Mouse (Mus musculus): ENCODE measurements around the gene Pxdn.

Pxdn gene

DNA sequence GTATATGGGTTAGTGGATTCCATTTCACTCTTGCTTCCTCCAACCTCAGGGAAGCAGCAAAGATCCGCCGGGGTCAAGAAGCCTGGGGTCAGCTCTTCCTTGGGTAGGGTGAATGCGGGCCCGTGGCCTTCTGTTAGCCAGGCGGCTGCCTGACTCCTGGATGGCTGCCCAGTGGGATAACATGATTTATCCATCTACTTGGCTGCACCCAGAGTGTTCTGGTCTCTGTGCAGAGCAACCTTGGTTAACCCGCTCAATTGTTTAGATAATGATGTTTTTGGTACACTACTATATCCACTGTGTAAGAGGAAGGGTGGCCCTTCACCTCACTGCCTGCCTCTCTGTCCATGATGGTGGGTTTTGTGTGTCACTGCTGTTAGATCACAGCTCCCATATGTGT lies 14.7 kb downstream of the Pxdn start:
- no peak for DNase-seq (ENCODE audit: low spot score in 2 of 2)

DNA sequence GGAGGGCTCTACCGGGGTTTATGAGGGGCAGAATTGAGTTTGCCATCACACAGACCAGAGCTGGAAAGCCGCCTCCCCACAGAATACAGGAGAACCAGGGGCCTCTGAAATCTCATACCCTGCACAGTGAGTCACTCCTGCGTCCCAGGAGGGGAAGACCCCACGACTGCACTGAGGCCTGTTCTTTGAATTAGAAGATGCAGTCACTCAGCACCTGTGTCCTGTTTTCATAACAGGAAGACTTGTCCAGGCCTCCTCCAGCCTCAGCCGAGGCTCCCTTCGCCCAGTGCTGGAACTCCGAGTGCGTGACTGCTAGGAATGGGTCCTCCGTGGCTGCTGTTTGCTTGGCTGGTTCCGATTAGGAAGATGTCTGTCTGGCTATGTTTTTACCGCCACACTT lies 16.6 kb downstream of the Pxdn start:
- DNase-seq (ENCODE audit: low spot score in 2 of 2): no peak

- no peak for DNase-seq (ENCODE audit: low spot score in 2 of 2)
Observed at GRCm38 (mm10) chr12:29954464-29954863, 17.1 kb downstream of the Pxdn start.

GRCm38 (mm10) chr12:29956969-29957368 lies 19.6 kb downstream of the Pxdn start:
- no peak for DNase-seq (ENCODE audit: low spot score in 2 of 2)

GRCm38 (mm10) chr12:29958637-29959036 lies 21.2 kb downstream of the Pxdn start:
- no peak for DNase-seq (ENCODE audit: low spot score in 2 of 2)

GRCm38 (mm10) chr12:29961041-29961440 lies 23.6 kb downstream of the Pxdn start:
- no peak for DNase-seq (ENCODE audit: low spot score in 2 of 2)

GRCm38 (mm10) chr12:29965016-29965415 lies 27.6 kb downstream of the Pxdn start:
- no peak for DNase-seq (ENCODE audit: low spot score in 2 of 2)

DNA sequence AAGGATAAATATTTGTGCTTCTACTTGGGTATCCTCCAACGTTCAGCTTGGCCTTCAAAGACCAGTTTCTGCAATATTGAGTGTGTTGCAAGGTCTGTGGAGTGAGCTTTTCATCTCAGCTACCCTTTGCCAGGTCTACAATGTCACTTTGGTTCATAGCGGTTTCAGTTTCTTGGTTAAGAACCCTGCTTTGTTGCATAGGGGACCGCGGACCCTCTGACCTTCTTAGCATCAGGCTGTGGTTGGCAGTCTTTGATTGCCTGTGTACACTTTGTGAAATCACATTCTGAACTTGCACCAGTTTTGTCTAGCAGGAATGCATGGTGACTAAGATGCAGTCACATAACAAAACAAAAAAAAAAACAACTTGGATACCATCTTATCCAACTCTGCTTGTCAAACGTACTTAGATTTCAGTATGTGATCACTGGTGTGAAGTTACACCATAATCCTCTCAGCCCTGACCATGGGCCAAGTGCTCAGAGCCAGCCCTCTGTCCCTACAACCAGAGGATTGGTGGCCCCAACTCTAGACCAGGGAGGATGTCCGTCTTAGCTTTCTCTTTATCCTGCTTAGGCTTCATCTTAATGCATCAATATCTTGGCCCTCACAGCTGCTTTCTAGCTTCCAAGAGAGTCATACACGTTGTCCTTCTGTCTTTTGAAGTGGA lies 34.5 kb downstream of the Pxdn start:
- no peak for DNase-seq (ENCODE audit: low spot score in 2 of 2)

DNA sequence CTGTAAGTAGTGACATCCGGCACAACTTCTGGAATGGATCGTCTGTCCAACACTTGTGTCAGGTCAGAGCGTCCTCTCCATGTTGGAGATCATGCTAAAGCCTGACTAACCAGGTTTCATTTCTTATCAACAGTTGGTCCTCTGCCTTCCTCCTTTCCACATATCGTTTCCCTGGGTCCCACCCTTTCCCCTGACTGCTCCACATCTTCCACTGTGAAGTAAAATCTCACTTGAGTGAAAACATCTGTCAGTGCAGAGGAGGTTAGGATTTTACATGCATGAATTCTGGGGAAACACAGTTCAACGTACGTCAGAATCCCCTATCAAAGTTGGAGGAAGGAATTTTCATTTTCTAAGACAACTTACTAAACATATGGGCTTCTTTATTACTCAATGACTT lies 35.1 kb downstream of the Pxdn start:
- DNase-seq (ENCODE audit: low spot score in 2 of 2): no peak

GRCm38 (mm10) chr12:29980076-29980475 lies 42.7 kb downstream of the Pxdn start:
- no peak for DNase-seq (ENCODE audit: low spot score in 2 of 2)

GRCm38 (mm10) chr12:29981722-29982293 lies 44.4 kb downstream of the Pxdn start:
- no peak for DNase-seq (ENCODE audit: low spot score in 2 of 2)

GRCm38 (mm10) chr12:29983190-29983589 lies 45.8 kb downstream of the Pxdn start:
- no peak for DNase-seq (ENCODE audit: low spot score in 2 of 2)

- no peak for DNase-seq (ENCODE audit: low spot score in 2 of 2)
Observed at GRCm38 (mm10) chr12:29985126-29985525, 47.7 kb downstream of the Pxdn start.

DNA sequence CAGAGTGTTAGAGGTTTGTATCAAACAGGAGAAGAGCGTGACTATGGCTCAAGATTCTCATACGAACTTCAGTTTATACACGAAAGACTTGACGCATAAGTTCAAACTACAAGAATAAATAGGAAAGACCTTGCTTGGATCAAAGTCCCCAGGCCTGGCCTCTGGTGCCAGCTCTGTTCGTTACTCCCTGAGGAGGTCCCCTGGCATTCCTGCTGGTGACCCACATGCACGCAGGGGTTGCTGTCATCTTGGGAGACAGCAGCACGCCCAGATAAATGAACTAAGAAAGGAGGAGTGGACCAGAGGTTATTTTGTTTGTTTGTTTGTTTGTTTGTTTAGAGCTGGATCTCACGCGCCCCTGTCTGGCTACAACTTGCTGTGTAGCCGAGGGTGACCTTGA lies 48.8 kb downstream of the Pxdn start:
- no peak for DNase-seq (ENCODE audit: low spot score in 2 of 2)

DNA sequence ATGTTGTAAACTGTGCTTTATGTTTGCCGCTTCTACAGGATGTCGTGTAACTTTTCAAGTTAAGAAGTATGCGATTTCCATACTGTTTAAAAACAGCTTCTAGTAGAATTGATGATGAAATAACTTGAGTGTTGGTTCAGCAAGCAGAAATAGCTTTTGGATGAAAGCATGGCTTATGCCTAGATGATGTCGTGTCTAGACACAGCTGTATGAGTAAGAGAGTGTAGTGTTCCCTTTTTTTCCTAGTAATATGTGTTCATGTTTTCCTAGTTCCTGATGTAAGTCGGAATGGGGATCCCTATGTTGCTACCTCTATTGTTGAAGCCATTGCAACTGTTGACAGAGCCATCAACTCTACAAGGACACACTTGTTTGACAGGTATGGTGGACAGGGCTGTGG lies 61.5 kb downstream of the Pxdn start:
- no peak for DNase-seq (ENCODE audit: low spot score in 2 of 2)

- no peak for DNase-seq (ENCODE audit: low spot score in 2 of 2)
Observed at GRCm38 (mm10) chr12:30001951-30002350, 64.5 kb downstream of the Pxdn start.

GRCm38 (mm10) chr12:30003680-30004364 lies 66.4 kb downstream of the Pxdn start:
- no peak for DNase-seq (ENCODE audit: low spot score in 2 of 2)

- DNase-seq (ENCODE audit: low spot score in 2 of 2): no peak
Observed at GRCm38 (mm10) chr12:30004365-30004723, 66.9 kb downstream of the Pxdn start.

GRCm38 (mm10) chr12:30006586-30006985 lies 69.2 kb downstream of the Pxdn start:
- no peak for DNase-seq (ENCODE audit: low spot score in 2 of 2)

GRCm38 (mm10) chr12:30008741-30009140 lies 71.3 kb downstream of the Pxdn start:
- DNase-seq (ENCODE audit: low spot score in 2 of 2): no peak

- DNase-seq (ENCODE audit: low spot score in 2 of 2): no peak
Observed at GRCm38 (mm10) chr12:30015501-30015900, 78.1 kb downstream of the Pxdn start.

DNA sequence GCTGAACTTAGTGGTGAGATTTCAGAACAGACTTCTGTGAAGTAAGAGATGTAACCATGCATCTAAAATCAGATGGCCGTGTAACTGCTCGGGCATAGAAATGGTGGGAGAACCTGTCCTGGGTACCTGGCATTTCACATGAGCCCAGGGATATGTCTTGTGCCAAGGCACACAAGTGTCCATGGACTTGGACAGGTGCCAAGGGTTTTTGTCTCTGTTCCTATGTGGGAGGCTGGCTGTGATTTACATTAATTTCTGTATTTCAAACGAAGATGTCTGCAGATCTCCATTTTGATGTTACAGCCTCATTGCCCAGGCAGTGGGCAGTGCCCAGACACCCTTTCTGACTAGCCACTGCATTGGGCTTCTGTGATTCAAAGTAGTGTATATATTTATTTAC lies 79.7 kb downstream of the Pxdn start:
- no peak for DNase-seq (ENCODE audit: low spot score in 2 of 2)

DNA sequence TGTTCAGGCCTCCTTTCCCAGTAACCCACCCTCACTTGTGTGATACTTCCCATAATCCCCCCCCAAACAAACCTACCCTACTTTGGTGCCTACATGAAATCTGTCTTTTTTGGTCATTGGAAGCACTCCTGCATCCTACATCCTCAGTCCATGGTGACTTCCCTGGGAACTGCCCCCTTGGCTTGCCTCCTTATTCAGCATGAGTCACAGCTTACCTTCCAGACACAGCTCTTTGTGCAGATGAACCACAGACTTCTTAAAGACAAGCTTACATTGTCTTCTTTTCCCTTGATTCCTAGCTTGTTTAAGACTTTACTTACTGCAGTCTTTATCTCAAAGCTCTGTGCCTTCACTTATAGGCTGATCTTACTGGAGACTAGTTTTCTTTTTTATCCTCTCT lies 83.0 kb downstream of the Pxdn start:
- no peak for DNase-seq (ENCODE audit: low spot score in 2 of 2)
